Mouse (Mus musculus): ENCODE data around the gene Acer2. TPM values are rescaled to one million over a fixed set of nuclear protein-coding genes. Genes with fewer than 3 reads are reported as not detected.
A peak's percentile ranks its signal among the peaks of the same experiment; 100 is the strongest.

Acer2 gene
- polyA plus RNA-seq, 1 experiment from 2014 or later = 11.4 TPM

- no peaks in the 10 kb centered on the region for H3K9me3 ChIP-seq (ENCODE audit: low read length)
- H3K4me1 ChIP-seq (ENCODE audit: insufficient read depth) = peaks cover 2% of the 10 kb centered on the region; the same call in 1 of the 2 replicates
- no peaks in the 10 kb centered on the region for H3K27me3 ChIP-seq (ENCODE audit: insufficient read depth, low read length)
- ATAC-seq (peak; percentile 54), DNase-seq (peak; percentile 33)
- no peak overlapping the region for H3K4me3 ChIP-seq (ENCODE audit: low read depth, low read length)
- no peaks in the 10 kb centered on the region for H3K36me3 ChIP-seq (replicated peaks; ENCODE audit: insufficient read depth, low read length)
- H3K9ac ChIP-seq (replicated peaks) = no peak overlapping the region
- H3K27ac ChIP-seq (ENCODE audit: low read depth) = peak overlapping the region; percentile 85
- TF ChIP-seq EP300 (IDR thresholded peaks at IDR 0.05; ENCODE audit: low read depth) = peak; percentile 85
- no peak for TF ChIP-seq CTCF (IDR thresholded peaks at IDR 0.05; ENCODE audit: low read depth)
- no peak overlapping the region for H3K4me2 ChIP-seq (ENCODE audit: low read depth, low read length)
- WGBS (ENCODE audit: insufficient replicate concordance) = 15% methylated on average over 6 of the region's 6 CpGs
Observed at GRCm38 (mm10) chr4:86902351-86902750, 28.2 kb downstream of the Acer2 start.

- DNase-seq = peak; percentile 35
- H3K27ac ChIP-seq (ENCODE audit: low read depth) = no peak overlapping the region
- no peak overlapping the region for H3K9ac ChIP-seq (replicated peaks)
- peaks cover 6% of the 10 kb centered on the region; the same call in 1 of the 2 replicates for H3K4me1 ChIP-seq (ENCODE audit: insufficient read depth)
- H3K9me3 ChIP-seq (ENCODE audit: low read length) = no peaks in the 10 kb centered on the region
- no peak for ATAC-seq
- 37% methylated on average over 3 of the region's 3 CpGs for WGBS (ENCODE audit: insufficient replicate concordance)
- no peaks in the 10 kb centered on the region for H3K27me3 ChIP-seq (ENCODE audit: insufficient read depth, low read length)
- no peaks in the 10 kb centered on the region for H3K36me3 ChIP-seq (replicated peaks; ENCODE audit: insufficient read depth, low read length)
- no peak overlapping the region for H3K4me3 ChIP-seq (ENCODE audit: low read depth, low read length)
- no peak overlapping the region for H3K4me2 ChIP-seq (ENCODE audit: low read depth, low read length)
- TF ChIP-seq CTCF (IDR thresholded peaks at IDR 0.05; ENCODE audit: low read depth) (peak; percentile 64), EP300 (IDR thresholded peaks at IDR 0.05; ENCODE audit: low read depth) (no peak)
Observed at GRCm38 (mm10) chr4:86904969-86905368, 30.8 kb downstream of the Acer2 start.

GRCm38 (mm10) chr4:86905869-86906268 is 31.7 kb downstream of the Acer2 start:
- no peaks in the 10 kb centered on the region for H3K9me3 ChIP-seq (ENCODE audit: low read length)
- TF ChIP-seq CTCF (IDR thresholded peaks at IDR 0.05; ENCODE audit: low read depth) = no peak
- TF ChIP-seq EP300 (IDR thresholded peaks at IDR 0.05; ENCODE audit: low read depth) = no peak
- peaks cover 6% of the 10 kb centered on the region for H3K4me1 ChIP-seq (ENCODE audit: insufficient read depth)
- no peaks in the 10 kb centered on the region for H3K27me3 ChIP-seq (ENCODE audit: insufficient read depth, low read length)
- H3K27ac ChIP-seq (ENCODE audit: low read depth) = no peak overlapping the region
- DNase-seq = no peak
- H3K4me2 ChIP-seq (ENCODE audit: low read depth, low read length) = no peak overlapping the region
- no peak overlapping the region for H3K9ac ChIP-seq (replicated peaks)
- 79% methylated on average over 1 of the region's 1 CpGs for WGBS (ENCODE audit: insufficient replicate concordance)
- H3K36me3 ChIP-seq (replicated peaks; ENCODE audit: insufficient read depth, low read length) = no peaks in the 10 kb centered on the region
- no peak for ATAC-seq
- no peak overlapping the region for H3K4me3 ChIP-seq (ENCODE audit: low read depth, low read length)

GRCm38 (mm10) chr4:86911576-86912341 is 37.6 kb downstream of the Acer2 start:
- DNase-seq = no peak
- WGBS (ENCODE audit: insufficient replicate concordance) = 52% methylated on average over 18 of the region's 18 CpGs

GRCm38 (mm10) chr4:86912757-86913156 is 38.6 kb downstream of the Acer2 start:
- H3K9ac ChIP-seq (replicated peaks) = no peak overlapping the region
- ATAC-seq (no peak), DNase-seq (no peak)
- H3K27ac ChIP-seq (ENCODE audit: low read depth) = no peak overlapping the region
- H3K27me3 ChIP-seq (ENCODE audit: insufficient read depth, low read length) = no peaks in the 10 kb centered on the region
- WGBS (ENCODE audit: insufficient replicate concordance) = 79% methylated on average over 7 of the region's 7 CpGs
- H3K4me1 ChIP-seq (ENCODE audit: insufficient read depth) = peaks cover 7% of the 10 kb centered on the region
- no peak overlapping the region for H3K4me2 ChIP-seq (ENCODE audit: low read depth, low read length)
- no peaks in the 10 kb centered on the region for H3K9me3 ChIP-seq (ENCODE audit: low read length)
- 0 out of 2 replicates have a peak, but pooled peaks have one; percentile 4 for TF ChIP-seq CTCF (IDR thresholded peaks at IDR 0.05; ENCODE audit: low read depth)
- TF ChIP-seq EP300 (IDR thresholded peaks at IDR 0.05; ENCODE audit: low read depth) = no peak
- H3K4me3 ChIP-seq (ENCODE audit: low read depth, low read length) = no peak overlapping the region
- peaks cover 3% of the 10 kb centered on the region; the same call in 1 of the 2 replicates for H3K36me3 ChIP-seq (replicated peaks; ENCODE audit: insufficient read depth, low read length)

More at GRCm38 (mm10) chr4:86911576-86912341, 37.6 kb downstream of the Acer2 start:
- no peaks in the 10 kb centered on the region for H3K9me3 ChIP-seq (ENCODE audit: low read length)
- no peak overlapping the region for H3K9ac ChIP-seq (replicated peaks)
- no peak overlapping the region for H3K4me3 ChIP-seq (ENCODE audit: low read depth, low read length)
- ATAC-seq = no peak
- H3K36me3 ChIP-seq (replicated peaks; ENCODE audit: insufficient read depth, low read length) = no peaks in the 10 kb centered on the region
- H3K4me1 ChIP-seq (ENCODE audit: insufficient read depth) = peaks cover 10% of the 10 kb centered on the region
- TF ChIP-seq EP300 (IDR thresholded peaks at IDR 0.05; ENCODE audit: low read depth) = no peak
- TF ChIP-seq CTCF (IDR thresholded peaks at IDR 0.05; ENCODE audit: low read depth) = no peak
- H3K27me3 ChIP-seq (ENCODE audit: insufficient read depth, low read length) = no peaks in the 10 kb centered on the region
- H3K27ac ChIP-seq (ENCODE audit: low read depth) = 0 out of 2 replicates have a peak overlapping the region, but pooled peaks have one; percentile 11
- H3K4me2 ChIP-seq (ENCODE audit: low read depth, low read length) = no peak overlapping the region

- Histone ChIP-seq H3K4me1 (ENCODE audit: insufficient read depth) (peaks cover 7% of the 10 kb centered on the region), H3K4me2 (ENCODE audit: low read depth, low read length) (no peak overlapping the region), H3K27me3 (ENCODE audit: insufficient read depth, low read length) (no peaks in the 10 kb centered on the region), H3K9ac (replicated peaks) (no peak overlapping the region), H3K4me3 (ENCODE audit: low read depth, low read length) (no peak overlapping the region), H3K27ac (ENCODE audit: low read depth) (no peak overlapping the region), H3K36me3 (replicated peaks; ENCODE audit: insufficient read depth, low read length) (peaks cover 7% of the 10 kb centered on the region), H3K9me3 (ENCODE audit: low read length) (no peaks in the 10 kb centered on the region)
- TF ChIP-seq CTCF (IDR thresholded peaks at IDR 0.05; ENCODE audit: low read depth) (peak; percentile 47), EP300 (IDR thresholded peaks at IDR 0.05; ENCODE audit: low read depth) (no peak)
- no peak for DNase-seq
- WGBS (ENCODE audit: insufficient replicate concordance) = 58% methylated on average over 1 of the region's 1 CpGs
- no peak for ATAC-seq
Observed at GRCm38 (mm10) chr4:86916062-86916461, 41.9 kb downstream of the Acer2 start.

All from liver, postnatal 0 days (tissue).